Mouse (Mus musculus) activated CD4-positive, CD25-positive, alpha-beta regulatory T cell, adult 4 months (primary cell): ENCODE results near the gene Ppp1r9b. TPM values are rescaled to one million over a fixed set of nuclear protein-coding genes. Genes with fewer than 3 reads are reported as not detected.
"Not testable (repeated sequence)": the region's sequence is repeated elsewhere in the genome, so short reads cannot be mapped to it uniquely, and the experiment has no call there.

Experiments used
- ATAC-seq: one replicate; pipeline ENCODE4 v1.8.0; 2017
- polyA plus RNA-seq, 2 experiments: library from polyadenylated mRNA; unstranded; fragments of 100-300 nt; shearing (Covaris generic); gene quantifications; one replicate each; pipeline ENCODE4 v1.2.1; 2017

The Ppp1r9b gene
- 10 to 100 TPM; 23.1 to 24.0 TPM for polyA plus RNA-seq

GRCm38 (mm10) chr11:94990749-94991577 is at the start of gene Ppp1r9b:
TSS of gene Ppp1r9b (plus strand) at chr11:94991035.
- ATAC-seq: peak; percentile 72

GRCm38 (mm10) chr11:94941121-94941520 is 49.7 kb upstream of the Ppp1r9b start:
- no peak for ATAC-seq

GRCm38 (mm10) chr11:94941776-94942175 is 49.1 kb upstream of the Ppp1r9b start:
- no peak for ATAC-seq

- ATAC-seq: no peak
Observed at GRCm38 (mm10) chr11:94942282-94943023, 48.4 kb upstream of the Ppp1r9b start.

- ATAC-seq: no peak
Observed at GRCm38 (mm10) chr11:94943054-94943453, 47.8 kb upstream of the Ppp1r9b start.

GRCm38 (mm10) chr11:94944295-94944694 is 46.5 kb upstream of the Ppp1r9b start:
- no peak for ATAC-seq

GRCm38 (mm10) chr11:94945236-94945635 is 45.6 kb upstream of the Ppp1r9b start:
- no peak for ATAC-seq

GRCm38 (mm10) chr11:94952169-94952568 is 38.7 kb upstream of the Ppp1r9b start:
- ATAC-seq: no peak

GRCm38 (mm10) chr11:94955103-94955502 is 35.7 kb upstream of the Ppp1r9b start:
- ATAC-seq: no peak

- ATAC-seq: no peak
Observed at GRCm38 (mm10) chr11:94957693-94958064, 33.2 kb upstream of the Ppp1r9b start.

- ATAC-seq: peak; percentile 68
Observed at GRCm38 (mm10) chr11:94958065-94958858, 32.6 kb upstream of the Ppp1r9b start.

- ATAC-seq: no peak
Observed at GRCm38 (mm10) chr11:94962534-94963101, 28.2 kb upstream of the Ppp1r9b start.

GRCm38 (mm10) chr11:94967419-94967818 is 23.4 kb upstream of the Ppp1r9b start, which contains the start of gene Hils1:
TSS of gene Hils1 (plus strand) at chr11:94967593.
- ATAC-seq: no peak

- ATAC-seq: no peak
Observed at GRCm38 (mm10) chr11:94968187-94968586, 22.6 kb upstream of the Ppp1r9b start.

- not testable (repeated sequence) for ATAC-seq
Observed at GRCm38 (mm10) chr11:94969709-94970108, 21.1 kb upstream of the Ppp1r9b start.

- no peak for ATAC-seq
Observed at GRCm38 (mm10) chr11:94970210-94970943, 20.5 kb upstream of the Ppp1r9b start.

GRCm38 (mm10) chr11:94971895-94972615 is 18.8 kb upstream of the Ppp1r9b start:
- no peak for ATAC-seq

GRCm38 (mm10) chr11:94972887-94973286 is 17.9 kb upstream of the Ppp1r9b start:
- ATAC-seq: no peak

GRCm38 (mm10) chr11:94973313-94973712 is 17.5 kb upstream of the Ppp1r9b start:
- ATAC-seq: no peak

GRCm38 (mm10) chr11:94974951-94975350 is 15.9 kb upstream of the Ppp1r9b start:
- ATAC-seq: no peak

GRCm38 (mm10) chr11:94976199-94976598 is 14.6 kb upstream of the Ppp1r9b start, which contains the start of gene Sgca:
TSS of gene Sgca (minus strand) at chr11:94976327.
- no peak for ATAC-seq
